Mouse (Mus musculus): ENCODE results near the gene Med14. TPM values are rescaled to one million over a fixed set of nuclear protein-coding genes. Genes with fewer than 3 reads are reported as not detected.

The Med14 gene
- polyA plus RNA-seq, 1 experiment from 2014 or later = 10.7 TPM

DNA sequence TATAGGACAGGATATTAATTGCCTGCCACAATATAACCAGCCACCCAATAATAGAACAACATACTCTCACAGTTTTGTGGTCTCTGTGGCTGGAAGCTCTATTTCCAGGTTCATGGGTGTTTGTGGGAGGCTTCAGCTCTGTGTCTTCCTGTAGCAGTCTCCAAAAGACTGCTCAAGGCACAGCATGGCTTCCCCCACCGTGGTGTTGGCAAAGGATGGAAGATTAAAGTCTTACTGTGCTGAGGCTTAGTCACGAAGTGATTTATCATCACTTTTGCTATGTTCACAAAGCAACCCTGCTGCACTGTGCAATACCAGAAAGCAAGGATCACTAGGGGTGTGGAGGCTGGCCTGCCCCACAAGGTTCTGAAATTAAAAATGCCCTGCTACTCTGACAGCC lies 108.0 kb downstream of the Med14 start:
- no peak overlapping the region for H3K9ac ChIP-seq
- no peaks in the 10 kb centered on the region for H3K27me3 ChIP-seq
- H3K9me3 ChIP-seq = no peaks in the 10 kb centered on the region
- H3K36me3 ChIP-seq = peaks cover 9% of the 10 kb centered on the region
- 59% methylated on average over 2 of the region's 2 CpGs for WGBS
- H3K4me3 ChIP-seq = no peak overlapping the region
- H3K27ac ChIP-seq = no peak overlapping the region
- no peak overlapping the region for H3K4me2 ChIP-seq
- no peaks in the 10 kb centered on the region for H3K4me1 ChIP-seq
- ATAC-seq (ENCODE audit: borderline replicate concordance, extremely low read depth, low FRiP score, low TSS enrichment) = no peak

DNA sequence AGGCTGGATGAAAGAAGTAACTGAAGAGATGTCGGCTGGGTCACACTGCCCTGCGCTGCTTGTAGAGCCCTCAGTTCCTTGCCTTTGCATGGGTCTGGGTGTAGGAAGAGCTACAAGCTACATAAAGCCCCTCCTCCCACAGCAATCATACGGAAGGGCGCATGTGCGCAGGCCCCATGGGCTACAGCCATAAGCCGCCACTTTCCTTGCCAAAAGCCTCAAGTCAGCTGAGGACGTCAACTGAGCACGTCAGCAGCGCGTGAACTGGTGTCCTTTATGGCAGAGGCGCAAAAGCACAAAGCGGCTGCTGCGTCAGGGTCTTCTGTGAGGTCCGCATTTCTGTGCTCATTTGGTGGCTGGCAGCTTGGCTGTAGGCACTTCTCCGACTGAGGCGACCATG lies 110.0 kb downstream of the Med14 start:
- Histone ChIP-seq H3K9ac (no peak overlapping the region), H3K4me1 (no peaks in the 10 kb centered on the region), H3K27me3 (no peaks in the 10 kb centered on the region), H3K4me2 (no peak overlapping the region), H3K36me3 (0 out of 2 replicates have a peak, but pooled peaks cover under 1% of the 10 kb centered on the region), H3K9me3 (no peaks in the 10 kb centered on the region), H3K27ac (no peak overlapping the region), H3K4me3 (no peak overlapping the region)
- WGBS = 88% methylated on average over 16 of the region's 16 CpGs
- no peak for ATAC-seq (ENCODE audit: borderline replicate concordance, extremely low read depth, low FRiP score, low TSS enrichment)

DNA sequence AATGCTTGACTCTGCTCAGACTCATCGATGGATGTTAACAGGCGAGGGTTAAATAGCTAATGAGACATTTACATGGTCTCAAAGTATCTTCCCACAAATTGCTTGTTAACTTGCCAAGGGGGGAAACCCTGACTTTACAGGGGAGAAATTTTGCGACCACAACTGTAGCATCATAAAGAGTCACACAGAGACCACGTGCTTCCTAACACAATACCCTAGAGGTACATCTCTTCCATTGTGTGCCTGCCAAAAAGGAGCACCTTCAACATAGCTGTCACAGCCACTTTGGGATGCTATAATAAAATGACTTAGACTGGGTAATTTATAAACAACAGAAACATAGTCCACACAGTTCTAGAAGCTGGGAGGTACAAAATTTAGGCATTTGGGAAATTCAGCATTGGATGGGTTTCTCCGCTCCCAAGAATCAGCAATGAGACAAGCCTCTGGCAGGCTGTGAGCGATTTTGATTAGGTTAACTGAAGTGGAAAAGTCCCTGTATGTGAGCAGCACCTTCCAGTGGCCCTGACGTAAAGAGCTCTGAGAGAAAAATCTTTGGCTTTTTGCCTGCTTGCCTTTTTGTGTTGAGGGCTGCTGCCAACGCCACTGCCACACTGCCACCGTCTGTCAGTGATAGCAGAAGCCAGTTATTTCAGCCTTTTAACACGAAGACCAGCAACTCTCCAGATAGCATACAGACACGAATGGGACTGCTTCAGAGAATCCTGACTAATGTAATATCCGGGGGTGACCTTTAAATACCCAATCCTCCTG lies 116.2 kb downstream of the Med14 start:
- no peak for ATAC-seq (ENCODE audit: borderline replicate concordance, extremely low read depth, low FRiP score, low TSS enrichment)
- no peaks in the 10 kb centered on the region for H3K27me3 ChIP-seq
- no peaks in the 10 kb centered on the region for H3K4me1 ChIP-seq
- H3K27ac ChIP-seq = no peak overlapping the region
- no peak overlapping the region for H3K4me3 ChIP-seq
- H3K36me3 ChIP-seq = no peaks in the 10 kb centered on the region
- H3K9ac ChIP-seq = no peak overlapping the region
- H3K9me3 ChIP-seq = no peaks in the 10 kb centered on the region
- H3K4me2 ChIP-seq = no peak overlapping the region
- 55% methylated on average over 12 of the region's 12 CpGs for WGBS

DNA sequence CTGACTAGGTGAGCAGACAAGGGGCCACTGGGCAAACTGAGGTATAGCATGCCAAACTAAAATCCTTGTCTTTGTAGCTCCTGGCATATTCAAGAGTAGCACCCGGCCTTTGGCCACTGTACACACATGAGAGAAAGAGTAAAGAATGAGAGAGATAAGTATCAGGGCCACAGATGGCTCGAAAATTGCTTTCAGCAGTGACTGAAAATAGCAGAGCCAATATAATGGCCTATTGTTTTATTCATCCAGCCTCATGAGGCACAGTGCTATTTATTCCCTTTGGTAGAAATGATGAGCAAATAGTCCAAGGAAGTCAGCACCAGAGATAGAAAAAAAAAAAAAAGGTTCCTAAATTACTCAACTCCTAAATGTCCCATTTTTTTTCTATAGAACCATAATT lies 116.9 kb downstream of the Med14 start:
- Histone ChIP-seq H3K4me1 (no peaks in the 10 kb centered on the region), H3K9ac (no peak overlapping the region)

More for the DNA sequence above, 116.9 kb downstream of the Med14 start:
- ATAC-seq (ENCODE audit: borderline replicate concordance, extremely low read depth, low FRiP score, low TSS enrichment) = no peak
- H3K9me3 ChIP-seq = no peaks in the 10 kb centered on the region
- no peak overlapping the region for H3K4me2 ChIP-seq
- H3K4me3 ChIP-seq = no peak overlapping the region
- no peaks in the 10 kb centered on the region for H3K36me3 ChIP-seq
- no peaks in the 10 kb centered on the region for H3K27me3 ChIP-seq
- WGBS = 29% methylated on average over 2 of the region's 2 CpGs
- H3K27ac ChIP-seq = no peak overlapping the region

Other genes with a start within 250 kb of the Med14 start
- gene Atp6ap2, start 174.3 kb downstream of the Med14 start, polyA plus RNA-seq (2015; fragmentation: Nextera tagmentation; extraction: Ambion mirVana) = 85.8 and 92.9 TPM in 2 replicates
- 39.7 and 42.6 TPM in 2 replicates for gene 1810030O07Rik, start 88.4 kb downstream of the Med14 start, polyA plus RNA-seq (2015; fragmentation: Nextera tagmentation; extraction: Ambion mirVana)